Mouse (Mus musculus) cerebellum, adult 2 months (tissue): ENCODE measurements around the gene Otx1. TPM values are rescaled to one million over a fixed set of nuclear protein-coding genes. Genes with fewer than 3 reads are reported as not detected.
A peak's percentile ranks its signal among the peaks of the same experiment; 100 is the strongest.

Experiments
- DNase-seq, 2 experiments: peaks; one replicate each; pipeline ENCODE4 v3.0.0; 2021
- H3K27ac ChIP-seq: fragments of 200-500 bp; 2 replicates; pipeline ENCODE4 v1.5.1; 2012; ENCODE audit warnings: low read length, control low read depth, inconsistent platforms; ENCODE audit not compliant: insufficient read depth
- H3K27me3 ChIP-seq: fragments of 200-500 bp; 2 replicates; pipeline ENCODE4 v1.6.1; 2012; ENCODE audit warnings: inconsistent platforms, mild to moderate bottlenecking, low read length, moderate library complexity; ENCODE audit not compliant: control insufficient read depth, insufficient read depth
- H3K4me1 ChIP-seq: fragments of 200-500 bp; 2 replicates; pipeline ENCODE4 v1.6.1; 2011; ENCODE audit warnings: low read length; ENCODE audit not compliant: control insufficient read depth, insufficient read depth
- H3K4me3 ChIP-seq: fragments of 200-500 bp; replicated peaks from 2 replicates; pipeline ENCODE3; 2011; ENCODE audit warnings: mild to moderate bottlenecking, low read depth, low read length, control low read depth; ENCODE audit not compliant: insufficient read depth
- CTCF ChIP-seq: fragments of 200-500 bp; IDR thresholded peaks from 2 replicates; pipeline ENCODE4 v1.5.1; 2011; ENCODE audit warnings: low read depth, mild to moderate bottlenecking, control low read depth, low read length, moderate library complexity, borderline replicate concordance; ENCODE audit not compliant: insufficient read depth
- POLR2A ChIP-seq: fragments of 200-500 bp; IDR thresholded peaks from 2 replicates; pipeline ENCODE4 v1.6.1; 2011; ENCODE audit warnings: low read length, control low read depth, borderline replicate concordance; ENCODE audit not compliant: insufficient read depth
- WGBS: fragments of 180-500 bp; shearing (Covaris S2); methylation state at CpG from one replicate; pipeline ENCODE4 v1.1.7; 2018; 5-methylcytosine and 5-hydroxymethylcytosine counted together
- polyA plus RNA-seq: library from polyadenylated mRNA; depleted of rRNA; stranded (reverse); fragments of >200 nt; gene quantifications from 2 replicates; pipeline ENCODE4 v1.2.3, GENCODE M21; 2012

Otx1 gene
- polyA plus RNA-seq, 1 experiment: 0.21 TPM

- 2% methylated on average over 63 of the region's 63 CpGs for WGBS
- Histone ChIP-seq H3K27me3 (peaks cover 34% of the 10 kb centered on the region), H3K4me1 (no peaks in the 10 kb centered on the region), H3K27ac (no peak overlapping the region), H3K4me3 (no peak overlapping the region)
- no peak for TF ChIP-seq POLR2A
- TF ChIP-seq CTCF: no peak
- DNase-seq: peak in 1 of 2 experiments; percentile 27
Measured at GRCm38 (mm10) chr11:21996661-21997560, 5.8 kb downstream of the Otx1 start.

GRCm38 (mm10) chr11:21996325-21996647 lies 6.4 kb downstream of the Otx1 start:
- H3K27me3 ChIP-seq: peaks cover 31% of the 10 kb centered on the region
- H3K4me1 ChIP-seq: no peaks in the 10 kb centered on the region
- TF ChIP-seq POLR2A (no peak), CTCF (no peak)
- no peak overlapping the region for H3K4me3 ChIP-seq
- WGBS: 13% methylated on average over 13 of the region's 13 CpGs
- no peak overlapping the region for H3K27ac ChIP-seq
- DNase-seq: peak in 1 of 2 experiments; percentile 45

- Histone ChIP-seq H3K27ac (no peak overlapping the region), H3K4me3 (no peak overlapping the region), H3K27me3 (peaks cover 28% of the 10 kb centered on the region), H3K4me1 (no peaks in the 10 kb centered on the region)
- TF ChIP-seq POLR2A (no peak), CTCF (no peak)
- DNase-seq: peak; percentile 8 to 29
- WGBS: 14% methylated on average over 27 of the region's 27 CpGs
Measured at GRCm38 (mm10) chr11:21995534-21996324, 7.0 kb downstream of the Otx1 start.

- Histone ChIP-seq H3K27me3 (peaks cover 26% of the 10 kb centered on the region), H3K27ac (no peak overlapping the region)
- DNase-seq: peak in 1 of 2 experiments; percentile 21
Measured at GRCm38 (mm10) chr11:21994377-21995370, 8.0 kb downstream of the Otx1 start.

GRCm38 (mm10) chr11:21993597-21994376 lies 8.9 kb downstream of the Otx1 start:
- Histone ChIP-seq H3K4me3 (no peak overlapping the region), H3K27ac (no peak overlapping the region), H3K27me3 (peaks cover 26% of the 10 kb centered on the region), H3K4me1 (no peaks in the 10 kb centered on the region)
- peak; percentile 14 to 55 for DNase-seq
- TF ChIP-seq CTCF: no peak
- TF ChIP-seq POLR2A: no peak
- 12% methylated on average over 47 of the region's 47 CpGs for WGBS

More at GRCm38 (mm10) chr11:21994377-21995370, 8.0 kb downstream of the Otx1 start:
- H3K4me1 ChIP-seq: no peaks in the 10 kb centered on the region
- TF ChIP-seq CTCF (no peak), POLR2A (no peak)
- WGBS: 17% methylated on average over 34 of the region's 34 CpGs
- no peak overlapping the region for H3K4me3 ChIP-seq

- WGBS: 10% methylated on average over 96 of the region's 96 CpGs
- peak in 1 of 2 experiments; percentile 20 for DNase-seq
- no peak for TF ChIP-seq POLR2A
- TF ChIP-seq CTCF: no peak
- Histone ChIP-seq H3K27ac (no peak overlapping the region), H3K27me3 (peaks cover 26% of the 10 kb centered on the region), H3K4me1 (no peaks in the 10 kb centered on the region), H3K4me3 (no peak overlapping the region)
Measured at GRCm38 (mm10) chr11:21992761-21993596, 9.7 kb downstream of the Otx1 start.
